Mouse (Mus musculus) midbrain, postnatal 0 days (tissue): ENCODE results near the gene Mrps36. TPM values are rescaled to one million over a fixed set of nuclear protein-coding genes. Genes with fewer than 3 reads are reported as not detected.
"Not testable (repeated sequence)": the region's sequence is repeated elsewhere in the genome, so short reads cannot be mapped to it uniquely, and the experiment has no call there.

Experiments used
- ATAC-seq: fragments of 200-750 bp; cut with Nextera tagmentation; 2 replicates; pipeline ENCODE4 v1.8.0; 2017; ENCODE audit warnings: moderate number of reproducible peaks, mild to moderate bottlenecking, moderate TSS enrichment, moderate library complexity; ENCODE audit not compliant: low FRiP score
- DNase-seq: peaks from one replicate; pipeline ENCODE4 v3.0.0-alpha.2; 2015; ENCODE audit warnings: low spot score
- H3K27ac ChIP-seq: fragments of 300-500 bp; sonication (generic); 2 replicates; pipeline ENCODE4 v1.5.1; 2014; ENCODE audit warnings: low read depth, mild to moderate bottlenecking, low read length, mixed read lengths
- H3K27me3 ChIP-seq: fragments of 300-500 bp; sonication (generic); 2 replicates; pipeline ENCODE4 v1.6.1; 2014; ENCODE audit warnings: low read length, control low read depth, mixed read lengths; ENCODE audit not compliant: insufficient read depth
- H3K36me3 ChIP-seq: fragments of 300-500 bp; sonication (generic); 2 replicates; pipeline ENCODE4 v1.6.1; 2014; ENCODE audit warnings: low read length, control low read depth, mixed read lengths; ENCODE audit not compliant: insufficient read depth
- H3K4me1 ChIP-seq: fragments of 300-500 bp; sonication (generic); 2 replicates; pipeline ENCODE4 v1.6.1; 2014; ENCODE audit warnings: mild to moderate bottlenecking, control low read depth, antibody characterized with exemption, low read length, mixed read lengths; ENCODE audit not compliant: insufficient read depth
- H3K4me2 ChIP-seq: fragments of 300-500 bp; sonication (generic); 2 replicates; pipeline ENCODE4 v1.6.1; 2014; ENCODE audit warnings: low read depth, mild to moderate bottlenecking, low read length, mixed read lengths; ENCODE audit not compliant: poor library complexity, severe bottlenecking
- H3K4me3 ChIP-seq: fragments of 300-500 bp; sonication (generic); 2 replicates; pipeline ENCODE4 v1.5.1; 2014; ENCODE audit warnings: low read depth, mild to moderate bottlenecking, low read length, moderate library complexity
- H3K9ac ChIP-seq: fragments of 300-500 bp; sonication (generic); replicated peaks from 2 replicates; pipeline ENCODE4 v1.6.1; 2014; ENCODE audit warnings: mild to moderate bottlenecking, low read length, moderate library complexity, mixed read lengths; ENCODE audit not compliant: poor library complexity, severe bottlenecking
- H3K9me3 ChIP-seq: fragments of 300-500 bp; sonication (generic); 2 replicates; pipeline ENCODE4 v1.6.1; 2016; ENCODE audit warnings: low read length, control low read depth
- CTCF ChIP-seq: IDR thresholded peaks from 2 replicates; pipeline ENCODE4 v1.5.1; 2016; ENCODE audit warnings: antibody characterized with exemption, mild to moderate bottlenecking
- WGBS: fragments of 180-500 bp; shearing (Covaris S2); extraction: QIAGEN DNeasy Blood & Tissue Kit; methylation state at CpG from one replicate; pipeline ENCODE4 v1.1.7; 2014; 5-methylcytosine and 5-hydroxymethylcytosine counted together
- polyA plus RNA-seq: library from polyadenylated mRNA; unstranded; fragments of >200 nt; fragmentation: Nextera tagmentation; extraction: Ambion mirVana; gene quantifications from 2 replicates; pipeline ENCODE4 v1.2.1, GENCODE M21; 2015
- total RNA-seq: library from RNA; depleted of rRNA; stranded (reverse); fragments of >200 nt; gene quantifications from 2 replicates; pipeline ENCODE4 v1.2.3, GENCODE M21; 2014

Mrps36 gene
- total and polyA plus RNA-seq, 2 experiments from 2014 or later = 25.9 to 163 TPM

GRCm38 (mm10) chr13:100730861-100731176 lies 13.6 kb downstream of the Mrps36 start, which contains the start of gene Cdk7:
Cdk7 (minus strand) TSS chr13:100730939.
- H3K4me2 ChIP-seq = peak within 1 kb of the TSS; percentile 85
- H3K36me3 ChIP-seq = peaks cover 7% of the 10 kb centered on the region; the same call in 1 of the 2 replicates
- peak; percentile 97 for DNase-seq
- peak; percentile 99 for ATAC-seq
- H3K9me3 ChIP-seq = no peaks in the 10 kb centered on the region
- peaks cover 6% of the 10 kb centered on the region; the same call in 1 of the 2 replicates for H3K4me1 ChIP-seq
- TF ChIP-seq CTCF = no peak
- peak within 1 kb of the TSS; percentile 95 for H3K9ac ChIP-seq
- H3K27ac ChIP-seq = peak within 1 kb of the TSS; percentile 92
- peak within 1 kb of the TSS; percentile 86 for H3K4me3 ChIP-seq
- no peaks in the 10 kb centered on the region for H3K27me3 ChIP-seq
- WGBS = 0% methylated on average over 19 of the region's 19 CpGs

GRCm38 (mm10) chr13:100730153-100730860 lies 14.2 kb downstream of the Mrps36 start:
- Histone ChIP-seq H3K27me3 (no peaks in the 10 kb centered on the region), H3K9ac (peak overlapping the region; percentile 95), H3K4me1 (peaks cover 6% of the 10 kb centered on the region; the same call in 1 of the 2 replicates), H3K4me2 (peak overlapping the region; percentile 85), H3K27ac (peak overlapping the region; percentile 92), H3K36me3 (peaks cover 7% of the 10 kb centered on the region; the same call in 1 of the 2 replicates), H3K9me3 (no peaks in the 10 kb centered on the region), H3K4me3 (peak overlapping the region; percentile 86)
- peak; percentile 80; the same call in 1 of the 2 replicates for ATAC-seq
- no peak for DNase-seq
- no peak for TF ChIP-seq CTCF
- under 1% methylated on average over 30 of the region's 30 CpGs for WGBS

GRCm38 (mm10) chr13:100728530-100728929 lies 15.9 kb downstream of the Mrps36 start:
- WGBS = 100% methylated on average over 4 of the region's 4 CpGs
- not testable (repeated sequence) for H3K27me3 ChIP-seq, H3K36me3 ChIP-seq, H3K9ac ChIP-seq, ATAC-seq, H3K4me2 ChIP-seq, H3K27ac ChIP-seq, DNase-seq, H3K9me3 ChIP-seq, H3K4me3 ChIP-seq, H3K4me1 ChIP-seq

GRCm38 (mm10) chr13:100728086-100728485 lies 16.4 kb downstream of the Mrps36 start:
- DNase-seq (no peak), ATAC-seq (no peak)
- Histone ChIP-seq H3K4me1 (peaks cover 6% of the 10 kb centered on the region; the same call in 1 of the 2 replicates), H3K9ac (no peak overlapping the region), H3K27ac (no peak overlapping the region), H3K4me3 (no peak overlapping the region), H3K4me2 (no peak overlapping the region), H3K9me3 (no peaks in the 10 kb centered on the region), H3K27me3 (no peaks in the 10 kb centered on the region), H3K36me3 (peaks cover 4% of the 10 kb centered on the region; the same call in 1 of the 2 replicates)
- TF ChIP-seq CTCF = no peak
- 97% methylated on average over 5 of the region's 5 CpGs for WGBS

- no peaks in the 10 kb centered on the region for H3K9me3 ChIP-seq
- TF ChIP-seq CTCF = no peak
- no peak overlapping the region for H3K9ac ChIP-seq
- DNase-seq (no peak), ATAC-seq (no peak)
- H3K27me3 ChIP-seq = no peaks in the 10 kb centered on the region
- peaks cover 6% of the 10 kb centered on the region; the same call in 1 of the 2 replicates for H3K4me1 ChIP-seq
- H3K4me2 ChIP-seq = no peak overlapping the region
- H3K27ac ChIP-seq = no peak overlapping the region
- H3K4me3 ChIP-seq = no peak overlapping the region
- H3K36me3 ChIP-seq = peaks cover 9% of the 10 kb centered on the region
- 81% methylated on average over 10 of the region's 10 CpGs for WGBS
Observed at GRCm38 (mm10) chr13:100725194-100725593, 19.3 kb downstream of the Mrps36 start.

GRCm38 (mm10) chr13:100724051-100724754 lies 20.3 kb downstream of the Mrps36 start:
- no peak for TF ChIP-seq CTCF
- H3K9ac ChIP-seq = no peak overlapping the region
- DNase-seq (peak; percentile 74), ATAC-seq (no peak)
- no peaks in the 10 kb centered on the region for H3K9me3 ChIP-seq
- 62% methylated on average over 7 of the region's 7 CpGs for WGBS
- H3K27ac ChIP-seq = no peak overlapping the region
- H3K36me3 ChIP-seq = peaks cover 9% of the 10 kb centered on the region
- peaks cover 3% of the 10 kb centered on the region; the same call in 1 of the 2 replicates for H3K4me1 ChIP-seq
- H3K4me2 ChIP-seq = no peak overlapping the region
- H3K4me3 ChIP-seq = no peak overlapping the region
- H3K27me3 ChIP-seq = no peaks in the 10 kb centered on the region
